Mouse (Mus musculus): Measurements from ENCODE around the gene Gm6588. TPM values are rescaled to one million over a fixed set of nuclear protein-coding genes. Genes with fewer than 3 reads are reported as not detected.
A peak's percentile ranks its signal among the peaks of the same experiment; 100 is the strongest.

Gm6588 gene
- total RNA-seq, 2 experiments from 2014 or later, result not detected

GRCm38 (mm10) chr5:112499918-112500682 is 50.9 kb downstream of the Gm6588 start:
- DNase-seq (ENCODE audit: extremely low spot score in 1 of 2, low spot score in 2 of 2), result no peak
- H3K4me3 ChIP-seq, result no peak overlapping the region
- peak overlapping the region; percentile 42; the same call in 1 of the 2 replicates for H3K27ac ChIP-seq
- TF ChIP-seq CTCF (IDR thresholded peaks at IDR 0.05), result no peak; the same call in 1 of the 2 replicates
- intact Hi-C loops (cut with DNase I), result loop anchor here (5.0 kb wide), 1 partner anchor 62 kb away; no protein-coding TSS in a partner anchor

Other genes starting within 250 kb of the Gm6588 start
- gene Cryba4, start 196.9 kb upstream of the Gm6588 start, total RNA-seq (2021), result under 1 TPM in 1 of 2 experiments, not detected in 1; 0.49 TPM
- gene Crybb1, start 193.6 kb upstream of the Gm6588 start, total RNA-seq (2021), result 1 to 10 TPM; 6.9 to 7.4 TPM
- 10 to 100 TPM; 37.5 to 41.9 TPM for gene Tpst2, start 172.7 kb upstream of the Gm6588 start, total RNA-seq (2021)
- 10 to 100 TPM; 43.0 to 45.0 TPM for gene Tfip11, start 123.1 kb upstream of the Gm6588 start, total RNA-seq (2021)
- 10 to 100 TPM; 23.1 to 29.9 TPM for gene Srrd, start 106.4 kb upstream of the Gm6588 start, total RNA-seq (2021)
- gene Hps4, start 106.3 kb upstream of the Gm6588 start, total RNA-seq (2021), result 10 to 100 TPM; 26.9 to 38.3 TPM
- not detected for gene Gm6583, start 93.4 kb upstream of the Gm6588 start, total RNA-seq (2021)
- gene Asphd2, start 54.6 kb upstream of the Gm6588 start, total RNA-seq (2021), result 100 to 1,000 TPM; 180 to 183 TPM
- gene Sez6l, start 127.8 kb downstream of the Gm6588 start, total RNA-seq (2021), result 100 to 1,000 TPM; 174 to 177 TPM

Measured in left cerebral cortex, adult 2 months (tissue).